Mouse (Mus musculus) embryonic facial prominence, embryonic 12.5 days (tissue): ENCODE measurements around the gene Ccnjl. TPM values are rescaled to one million over a fixed set of nuclear protein-coding genes. Genes with fewer than 3 reads are reported as not detected.

Source experiments
- ATAC-seq: fragments of 200-750 bp; cut with Nextera tagmentation; 2 replicates; pipeline ENCODE4 v1.8.0; 2017; ENCODE audit not compliant: insufficient number of reproducible peaks, insufficient read depth, low FRiP score, low TSS enrichment
- H3K27ac ChIP-seq: fragments of 300-500 bp; sonication (generic); 2 replicates; pipeline ENCODE4 v1.5.1; 2016; ENCODE audit warnings: mild to moderate bottlenecking
- H3K27me3 ChIP-seq: fragments of 300-500 bp; sonication (generic); 2 replicates; pipeline ENCODE4 v1.6.1; 2016; ENCODE audit warnings: mild to moderate bottlenecking, moderate library complexity
- H3K36me3 ChIP-seq: fragments of 300-500 bp; sonication (generic); 2 replicates; pipeline ENCODE4 v1.6.1; 2016; ENCODE audit warnings: mild to moderate bottlenecking
- H3K4me1 ChIP-seq: fragments of 300-500 bp; sonication (generic); 2 replicates; pipeline ENCODE4 v1.6.1; 2016
- H3K4me2 ChIP-seq: fragments of 300-500 bp; sonication (generic); replicated peaks from 2 replicates; pipeline ENCODE4 v1.6.1; 2016; ENCODE audit warnings: mild to moderate bottlenecking, moderate library complexity
- H3K4me3 ChIP-seq: fragments of 300-500 bp; sonication (generic); 2 replicates; pipeline ENCODE4 v1.5.1; 2016; ENCODE audit warnings: mild to moderate bottlenecking
- H3K9ac ChIP-seq: fragments of 300-500 bp; sonication (generic); 2 replicates; pipeline ENCODE4 v1.6.1; 2016; ENCODE audit warnings: mild to moderate bottlenecking, moderate library complexity
- H3K9me3 ChIP-seq: fragments of 300-500 bp; sonication (generic); 2 replicates; pipeline ENCODE4 v1.6.1; 2016; ENCODE audit warnings: mild to moderate bottlenecking, moderate library complexity
- WGBS: fragments of 180-500 bp; shearing (Covaris S2); methylation state at CpG from one replicate; pipeline ENCODE4 v1.1.7; 2016; 5-methylcytosine and 5-hydroxymethylcytosine counted together
- polyA plus RNA-seq: library from polyadenylated mRNA; unstranded; fragments of >200 nt; fragmentation: Nextera tagmentation; extraction: Ambion mirVana; gene quantifications from 2 replicates; pipeline ENCODE4 v1.2.1, GENCODE M21; 2016

Gene Ccnjl
- polyA plus RNA-seq, 1 experiment from 2014 or later = 23.6 TPM

DNA sequence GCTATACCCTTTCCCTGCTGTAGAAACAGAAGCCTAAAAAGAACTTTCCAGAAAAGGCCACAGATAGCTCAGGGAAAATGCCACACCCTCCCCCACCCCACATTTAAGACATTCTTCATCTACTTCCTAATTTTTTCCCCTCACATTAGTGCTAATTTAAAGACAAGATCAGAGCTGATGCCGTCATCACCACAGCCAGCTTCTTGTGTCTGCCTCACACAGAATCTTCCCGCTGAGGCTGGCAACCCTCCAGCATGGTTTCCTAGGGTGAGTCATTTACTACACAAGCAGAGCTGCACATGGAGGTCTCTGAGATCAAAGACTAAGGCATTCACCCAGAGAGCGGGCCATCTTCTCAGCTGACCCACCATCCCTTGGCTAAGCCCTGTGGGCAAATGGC lies 33.1 kb upstream of the Ccnjl start:
- no peak for ATAC-seq
- H3K4me3 ChIP-seq = no peak overlapping the region
- WGBS = 70% methylated on average over 3 of the region's 3 CpGs
- no peak overlapping the region for H3K27ac ChIP-seq
- H3K36me3 ChIP-seq = no peaks in the 10 kb centered on the region
- no peaks in the 10 kb centered on the region for H3K9me3 ChIP-seq
- no peaks in the 10 kb centered on the region for H3K27me3 ChIP-seq
- H3K4me1 ChIP-seq = no peaks in the 10 kb centered on the region
- no peak overlapping the region for H3K9ac ChIP-seq
- no peak overlapping the region for H3K4me2 ChIP-seq

GRCm38 (mm10) chr11:43501256-43501655 lies 27.3 kb upstream of the Ccnjl start:
- Histone ChIP-seq H3K4me1 (no peaks in the 10 kb centered on the region), H3K4me3 (no peak overlapping the region), H3K4me2 (no peak overlapping the region), H3K27me3 (no peaks in the 10 kb centered on the region), H3K9ac (no peak overlapping the region), H3K9me3 (no peaks in the 10 kb centered on the region), H3K36me3 (no peaks in the 10 kb centered on the region), H3K27ac (no peak overlapping the region)
- ATAC-seq = no peak
- 91% methylated on average over 6 of the region's 6 CpGs for WGBS

DNA sequence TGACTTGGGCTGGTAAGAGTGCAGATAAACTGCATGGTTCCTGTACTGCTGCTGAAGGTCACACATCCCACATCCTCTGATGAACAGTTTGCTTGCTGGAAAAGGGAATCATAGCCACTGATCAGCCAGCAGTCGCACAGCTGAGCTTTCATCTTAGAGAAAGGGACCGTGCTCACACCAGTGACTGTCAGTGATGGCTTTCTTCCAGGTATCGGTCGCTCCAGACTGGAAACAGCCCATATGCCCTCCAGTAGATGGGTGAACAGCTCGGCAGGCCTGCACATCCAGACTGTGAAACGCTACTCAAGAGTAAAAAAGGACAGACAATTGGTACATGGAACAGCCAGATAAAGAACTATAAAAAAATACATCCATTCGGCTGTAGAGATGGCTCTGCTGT lies 23.4 kb upstream of the Ccnjl start:
- 93% methylated on average over 7 of the region's 7 CpGs for WGBS
- no peak for ATAC-seq

GRCm38 (mm10) chr11:43507976-43508375 lies 20.6 kb upstream of the Ccnjl start:
- 76% methylated on average over 6 of the region's 6 CpGs for WGBS
- no peaks in the 10 kb centered on the region for H3K4me1 ChIP-seq
- no peaks in the 10 kb centered on the region for H3K27me3 ChIP-seq
- ATAC-seq = no peak
- H3K36me3 ChIP-seq = no peaks in the 10 kb centered on the region
- H3K4me2 ChIP-seq = no peak overlapping the region
- H3K27ac ChIP-seq = no peak overlapping the region
- H3K9me3 ChIP-seq = no peaks in the 10 kb centered on the region
- no peak overlapping the region for H3K4me3 ChIP-seq
- no peak overlapping the region for H3K9ac ChIP-seq

More for the DNA sequence above, 23.4 kb upstream of the Ccnjl start:
- no peak overlapping the region for H3K4me3 ChIP-seq
- no peak overlapping the region for H3K4me2 ChIP-seq
- no peaks in the 10 kb centered on the region for H3K9me3 ChIP-seq
- no peaks in the 10 kb centered on the region for H3K27me3 ChIP-seq
- H3K4me1 ChIP-seq = no peaks in the 10 kb centered on the region
- no peak overlapping the region for H3K27ac ChIP-seq
- no peak overlapping the region for H3K9ac ChIP-seq
- no peaks in the 10 kb centered on the region for H3K36me3 ChIP-seq

GRCm38 (mm10) chr11:43509878-43510277 lies 18.7 kb upstream of the Ccnjl start:
- no peak overlapping the region for H3K4me3 ChIP-seq
- no peaks in the 10 kb centered on the region for H3K36me3 ChIP-seq
- H3K4me2 ChIP-seq = no peak overlapping the region
- no peaks in the 10 kb centered on the region for H3K4me1 ChIP-seq
- WGBS = 91% methylated on average over 5 of the region's 5 CpGs
- no peak overlapping the region for H3K27ac ChIP-seq
- H3K27me3 ChIP-seq = no peaks in the 10 kb centered on the region
- no peaks in the 10 kb centered on the region for H3K9me3 ChIP-seq
- ATAC-seq = no peak
- no peak overlapping the region for H3K9ac ChIP-seq

DNA sequence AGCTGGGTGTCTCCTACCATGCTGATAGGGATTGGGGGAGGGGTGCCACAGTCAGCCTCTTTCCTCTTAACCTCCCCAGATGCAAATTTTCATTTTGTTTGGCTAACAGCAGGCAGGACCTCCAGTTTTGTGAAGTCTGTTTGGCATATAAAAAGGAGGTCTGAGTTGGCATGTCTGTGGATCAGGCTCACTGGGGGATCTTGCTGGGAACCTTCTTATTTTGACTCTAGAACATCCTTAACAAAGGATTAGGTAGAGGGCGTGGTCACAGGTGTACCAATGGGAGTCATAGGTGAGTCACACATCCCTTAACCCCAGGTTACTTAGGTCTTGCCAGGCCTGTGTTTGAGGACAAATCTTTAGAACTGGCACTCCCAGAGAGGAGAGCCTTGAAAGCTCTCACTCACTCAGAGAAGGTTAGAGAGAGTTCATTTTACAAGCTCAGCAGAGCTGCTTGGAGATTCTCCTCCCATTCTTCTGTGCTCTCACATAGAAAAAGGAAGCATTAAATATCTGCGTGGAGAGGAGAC lies 15.9 kb upstream of the Ccnjl start:
- Histone ChIP-seq H3K27ac (no peak overlapping the region), H3K9me3 (no peaks in the 10 kb centered on the region), H3K4me1 (no peaks in the 10 kb centered on the region), H3K9ac (no peak overlapping the region), H3K4me3 (no peak overlapping the region), H3K4me2 (no peak overlapping the region), H3K36me3 (no peaks in the 10 kb centered on the region), H3K27me3 (no peaks in the 10 kb centered on the region)
- WGBS = 70% methylated on average over 2 of the region's 2 CpGs
- ATAC-seq = no peak

- Histone ChIP-seq H3K4me3 (no peak overlapping the region), H3K4me2 (no peak overlapping the region), H3K9me3 (no peaks in the 10 kb centered on the region), H3K36me3 (no peaks in the 10 kb centered on the region), H3K4me1 (no peaks in the 10 kb centered on the region), H3K27me3 (no peaks in the 10 kb centered on the region), H3K9ac (no peak overlapping the region), H3K27ac (no peak overlapping the region)
- 40% methylated on average over 8 of the region's 8 CpGs for WGBS
- ATAC-seq = peak; percentile 70; the same call in 1 of the 2 replicates
Measured at GRCm38 (mm10) chr11:43516344-43517021, 12.1 kb upstream of the Ccnjl start.

GRCm38 (mm10) chr11:43517641-43518040 lies 10.9 kb upstream of the Ccnjl start:
- Histone ChIP-seq H3K9ac (no peak overlapping the region), H3K4me3 (no peak overlapping the region), H3K27me3 (no peaks in the 10 kb centered on the region), H3K27ac (no peak overlapping the region), H3K4me1 (no peaks in the 10 kb centered on the region), H3K9me3 (no peaks in the 10 kb centered on the region), H3K4me2 (no peak overlapping the region), H3K36me3 (no peaks in the 10 kb centered on the region)
- ATAC-seq = no peak
- 80% methylated on average over 11 of the region's 11 CpGs for WGBS

- no peaks in the 10 kb centered on the region for H3K36me3 ChIP-seq
- no peak overlapping the region for H3K4me3 ChIP-seq
- H3K9ac ChIP-seq = no peak overlapping the region
- H3K4me2 ChIP-seq = no peak overlapping the region
- H3K27ac ChIP-seq = no peak overlapping the region
- H3K27me3 ChIP-seq = no peaks in the 10 kb centered on the region
- no peaks in the 10 kb centered on the region for H3K4me1 ChIP-seq
- no peaks in the 10 kb centered on the region for H3K9me3 ChIP-seq
- ATAC-seq = no peak
Measured at GRCm38 (mm10) chr11:43518086-43518485, 10.5 kb upstream of the Ccnjl start.

DNA sequence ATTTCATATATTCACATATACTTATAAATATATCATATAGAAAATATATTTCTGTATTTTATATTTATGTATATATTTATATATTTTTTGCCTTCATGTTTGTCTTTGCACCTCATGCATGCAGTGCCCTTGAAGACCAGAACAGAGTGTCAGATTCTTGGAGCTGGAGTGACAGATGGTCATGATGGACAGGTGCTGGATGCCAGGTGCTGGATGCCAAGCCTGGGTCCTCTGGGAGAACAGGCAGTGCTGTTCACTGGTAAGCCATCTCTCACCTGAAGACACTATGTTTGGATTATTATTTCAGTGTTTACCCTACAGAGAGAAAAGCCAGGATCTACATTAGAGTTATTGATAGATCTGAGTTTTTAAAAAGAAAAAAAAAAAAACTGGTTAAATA lies 9.8 kb upstream of the Ccnjl start:
- Histone ChIP-seq H3K4me2 (no peak overlapping the region), H3K27ac (no peak overlapping the region), H3K4me3 (no peak overlapping the region), H3K9me3 (no peaks in the 10 kb centered on the region), H3K27me3 (no peaks in the 10 kb centered on the region), H3K4me1 (no peaks in the 10 kb centered on the region), H3K9ac (no peak overlapping the region), H3K36me3 (no peaks in the 10 kb centered on the region)
- no peak for ATAC-seq

GRCm38 (mm10) chr11:43520521-43520920 lies 8.1 kb upstream of the Ccnjl start:
- no peak overlapping the region for H3K4me3 ChIP-seq
- 77% methylated on average over 3 of the region's 3 CpGs for WGBS

GRCm38 (mm10) chr11:43528078-43528682 lies 404 bp upstream of the Ccnjl start:
- Histone ChIP-seq H3K4me3 (peak overlapping the region; percentile 80), H3K9ac (peak overlapping the region; percentile 90), H3K36me3 (peaks cover 12% of the 10 kb centered on the region; the same call in 1 of the 2 replicates), H3K27me3 (no peaks in the 10 kb centered on the region; the same call in 1 of the 2 replicates), H3K4me1 (peaks cover 16% of the 10 kb centered on the region), H3K4me2 (peak overlapping the region; percentile 67), H3K27ac (peak overlapping the region; percentile 83), H3K9me3 (no peaks in the 10 kb centered on the region)
- WGBS = under 1% methylated on average over 24 of the region's 25 CpGs
- no peak; the same call in 1 of the 2 replicates for ATAC-seq

More at GRCm38 (mm10) chr11:43520521-43520920, 8.1 kb upstream of the Ccnjl start:
- Histone ChIP-seq H3K36me3 (no peaks in the 10 kb centered on the region), H3K27me3 (no peaks in the 10 kb centered on the region; the same call in 1 of the 2 replicates), H3K9ac (no peak overlapping the region), H3K9me3 (no peaks in the 10 kb centered on the region), H3K27ac (no peak overlapping the region), H3K4me2 (no peak overlapping the region), H3K4me1 (no peaks in the 10 kb centered on the region)
- no peak for ATAC-seq
